Mouse (Mus musculus): ENCODE results near the gene Cdc14b.
"Not testable (repeated sequence)": the region's sequence is repeated elsewhere in the genome, so short reads cannot be mapped to it uniquely, and the experiment has no call there.

The Cdc14b gene

GRCm38 (mm10) chr13:64273891-64274844, 922 bp downstream of the Cdc14b start:
- DNase-seq (ENCODE audit: low read depth, low spot score), result no peak

GRCm38 (mm10) chr13:64273352-64273751, 1.7 kb downstream of the Cdc14b start:
- no peak for DNase-seq (ENCODE audit: low read depth, low spot score)

GRCm38 (mm10) chr13:64268384-64268783, 6.7 kb downstream of the Cdc14b start:
- DNase-seq (ENCODE audit: low read depth, low spot score), result no peak

GRCm38 (mm10) chr13:64267151-64267550, 7.9 kb downstream of the Cdc14b start:
- DNase-seq (ENCODE audit: low read depth, low spot score), result no peak

- DNase-seq (ENCODE audit: low read depth, low spot score), result no peak
Measured at GRCm38 (mm10) chr13:64264586-64264985, 10.5 kb downstream of the Cdc14b start.

- DNase-seq (ENCODE audit: low read depth, low spot score), result peak; percentile 46
Measured at GRCm38 (mm10) chr13:64259903-64260302, 15.2 kb downstream of the Cdc14b start.

DNA sequence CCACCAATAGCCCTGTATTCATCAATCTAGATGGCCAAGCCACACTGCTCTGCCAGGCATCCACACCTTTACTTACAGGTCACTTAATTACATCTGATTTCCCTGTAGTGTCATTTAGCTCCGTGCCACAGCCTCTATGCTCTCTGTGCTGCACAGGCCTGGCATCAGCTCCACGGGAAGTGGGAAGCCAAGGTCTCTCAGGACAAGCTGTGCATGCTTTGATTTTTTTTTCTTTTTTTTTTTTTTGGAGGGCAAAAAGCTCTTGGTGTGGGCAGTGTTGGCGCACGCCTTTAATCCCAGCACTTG, 16.6 kb downstream of the Cdc14b start:
- no peak for DNase-seq (ENCODE audit: low read depth, low spot score)

GRCm38 (mm10) chr13:64257814-64258515, 17.1 kb downstream of the Cdc14b start:
- DNase-seq (ENCODE audit: low read depth, low spot score), result no peak

DNA sequence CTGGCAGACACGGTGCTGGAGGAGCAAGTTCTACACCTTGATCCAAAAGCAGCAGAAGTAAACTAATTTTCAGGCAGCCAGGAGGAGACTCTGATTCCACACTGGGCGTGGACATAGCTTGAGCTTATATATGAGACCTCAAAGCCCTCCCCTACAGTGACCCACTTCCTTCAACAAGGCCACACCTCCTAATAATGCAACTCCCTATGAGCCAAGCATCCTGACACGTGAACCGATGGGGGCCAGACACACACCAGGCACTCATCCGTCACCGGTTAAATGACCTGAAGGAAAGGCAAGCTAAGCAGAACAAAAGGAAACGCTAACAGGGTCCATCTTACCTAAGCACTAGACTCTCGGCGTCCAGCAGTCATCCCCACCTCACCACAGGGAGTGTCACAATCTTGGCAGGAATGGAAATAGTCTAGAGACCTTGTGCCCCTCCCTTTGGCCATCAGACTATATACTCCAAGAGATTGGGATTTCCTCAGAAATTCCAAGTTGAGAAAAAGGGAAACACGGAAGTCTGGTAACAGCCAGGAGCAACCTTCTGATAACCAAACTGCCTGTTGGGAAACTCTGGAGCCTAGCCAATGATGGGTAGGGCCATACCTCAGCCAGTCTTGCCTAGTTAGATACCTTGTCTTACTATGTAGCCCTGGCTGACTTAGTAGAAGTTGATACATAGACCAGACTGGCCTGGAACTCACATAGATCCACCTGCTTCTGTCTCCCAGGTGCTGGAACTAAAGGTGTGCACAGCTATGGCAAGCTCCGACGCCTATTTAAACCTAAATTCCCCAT, 17.9 kb downstream of the Cdc14b start:
- no peak for DNase-seq (ENCODE audit: low read depth, low spot score)

DNA sequence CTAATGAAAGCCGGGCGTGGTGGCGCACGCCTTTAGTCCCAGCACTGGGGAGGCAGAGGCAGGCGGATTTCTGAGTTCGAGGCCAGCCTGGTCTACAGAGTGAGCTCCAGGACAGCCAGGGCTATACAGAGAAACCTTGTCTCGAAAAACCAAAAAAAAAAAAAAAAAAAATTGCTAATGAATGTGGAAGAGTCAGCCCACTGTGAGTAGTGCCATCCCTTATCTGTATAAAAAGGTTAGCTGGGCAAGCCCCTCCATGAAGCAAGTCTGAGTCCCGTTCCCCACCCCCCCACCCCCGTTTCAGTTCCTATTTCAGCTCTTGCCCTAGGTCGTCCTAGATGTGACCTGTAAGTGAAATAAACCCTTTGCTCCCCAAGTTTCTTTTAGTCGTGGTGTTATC, 20.9 kb downstream of the Cdc14b start:
- not testable (repeated sequence) for DNase-seq (ENCODE audit: low read depth, low spot score)

GRCm38 (mm10) chr13:64253697-64254096, 21.4 kb downstream of the Cdc14b start:
- no peak for DNase-seq (ENCODE audit: low read depth, low spot score)

- DNase-seq (ENCODE audit: low read depth, low spot score), result no peak
Measured at GRCm38 (mm10) chr13:64252147-64252546, 22.9 kb downstream of the Cdc14b start.

DNA sequence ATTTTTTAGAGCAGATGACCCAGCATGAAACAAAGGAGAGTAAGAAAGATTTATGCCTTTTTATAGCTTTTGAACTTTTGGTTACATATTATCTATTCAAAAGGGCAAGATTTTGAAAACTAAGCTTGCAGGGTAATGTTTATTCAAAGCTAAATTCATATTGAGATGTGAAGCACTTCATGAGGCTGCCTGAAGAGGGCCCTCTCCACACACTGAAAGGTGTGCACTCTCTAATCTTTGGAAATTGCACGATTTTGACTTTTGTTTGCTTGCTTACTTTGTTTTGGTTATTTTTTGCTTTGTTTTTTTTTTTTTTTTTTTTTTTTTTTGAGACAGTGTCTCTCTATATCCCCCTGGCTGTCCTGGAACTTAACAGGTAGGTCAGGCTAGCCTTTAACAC, 24.7 kb downstream of the Cdc14b start:
- no peak for DNase-seq (ENCODE audit: low read depth, low spot score)

GRCm38 (mm10) chr13:64248775-64249524, 26.1 kb downstream of the Cdc14b start:
- no peak for DNase-seq (ENCODE audit: low read depth, low spot score)

DNA sequence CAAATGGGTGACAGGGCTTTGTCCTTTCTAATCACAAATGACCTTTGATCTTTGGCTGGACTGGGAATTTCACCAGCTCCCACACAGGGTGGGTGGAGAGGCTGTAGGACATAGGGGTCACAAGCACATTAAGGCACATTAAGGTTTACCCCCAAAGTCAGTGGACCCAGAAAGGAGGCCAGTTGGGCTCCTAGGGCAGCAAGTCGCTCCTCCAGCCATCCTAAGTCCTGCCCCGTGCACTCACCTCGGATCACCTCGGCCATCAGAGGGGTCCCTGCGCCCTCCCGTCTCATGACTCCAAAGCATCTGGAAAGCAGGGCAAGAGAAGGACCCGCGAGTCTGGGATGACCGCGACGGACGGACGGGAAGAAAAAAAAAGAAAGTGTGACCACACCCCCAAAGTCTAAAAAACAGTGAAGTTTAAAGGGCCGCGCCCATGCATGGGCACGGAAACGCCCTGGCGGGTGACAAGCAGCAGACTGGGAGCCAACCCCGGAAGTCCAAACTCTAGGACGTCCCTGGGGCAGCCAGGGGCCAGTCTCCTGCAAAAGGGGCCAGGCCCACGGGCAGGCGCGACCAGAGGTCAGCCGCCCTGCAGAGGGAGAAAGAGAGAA, 26.8 kb downstream of the Cdc14b start:
- DNase-seq (ENCODE audit: low read depth, low spot score), result no peak

DNA sequence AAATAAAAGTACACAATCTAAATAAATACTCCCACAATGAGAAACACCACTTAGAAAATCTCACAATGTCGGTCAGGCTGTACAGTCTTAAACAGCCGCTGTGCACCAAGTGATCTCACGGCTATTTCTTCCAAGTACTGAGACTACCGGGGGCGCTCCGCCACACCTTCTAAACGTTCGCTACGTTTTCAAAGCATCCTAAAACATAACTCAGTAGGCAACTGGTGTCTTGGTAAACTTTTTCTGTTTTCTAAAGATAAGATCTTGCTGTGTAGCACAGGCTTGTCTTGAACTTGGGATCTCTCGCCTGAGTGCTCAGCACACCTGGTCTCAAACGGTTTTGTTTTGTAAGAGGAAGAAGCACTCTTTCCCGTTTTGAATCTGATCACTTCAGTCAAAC, 29.0 kb downstream of the Cdc14b start:
- DNase-seq (ENCODE audit: low read depth, low spot score), result no peak

DNA sequence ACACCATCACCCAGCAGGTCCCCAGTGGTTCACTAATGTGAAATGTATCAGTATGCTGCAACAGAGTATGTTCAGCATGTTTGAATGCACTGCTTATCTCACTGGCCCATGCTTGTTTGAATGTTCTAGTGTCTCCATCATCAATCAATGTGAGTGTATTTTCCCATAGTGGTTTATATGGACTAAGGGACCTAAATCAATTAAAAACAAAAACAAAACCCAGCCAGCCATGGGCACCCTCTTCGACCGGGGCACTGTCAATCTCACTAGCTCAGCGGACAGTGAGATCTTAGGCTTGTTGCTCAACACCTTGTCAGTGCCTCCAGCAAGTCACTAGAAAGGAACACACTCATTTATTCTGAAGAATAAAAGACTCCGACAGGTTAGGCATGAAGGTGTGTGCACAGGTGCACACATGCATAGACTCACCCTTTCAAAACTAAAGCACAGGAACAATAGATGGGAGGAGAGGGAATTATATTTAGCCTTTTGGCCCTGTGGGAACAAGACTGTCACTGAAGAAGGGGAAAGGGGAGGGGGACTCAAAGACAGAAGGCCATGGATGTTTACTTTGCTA, 30.3 kb downstream of the Cdc14b start:
- DNase-seq (ENCODE audit: low read depth, low spot score), result no peak

GRCm38 (mm10) chr13:64242721-64243120, 32.4 kb downstream of the Cdc14b start:
- DNase-seq (ENCODE audit: low read depth, low spot score), result no peak

- DNase-seq (ENCODE audit: low read depth, low spot score), result no peak
Measured at GRCm38 (mm10) chr13:64240626-64241025, 34.5 kb downstream of the Cdc14b start.

GRCm38 (mm10) chr13:64237681-64238157, 37.4 kb downstream of the Cdc14b start:
- DNase-seq (ENCODE audit: low read depth, low spot score), result no peak

Data from telencephalon, adult 2 months (tissue).